Mouse (Mus musculus): Measurements from ENCODE around the gene Stxbp1.

DNA sequence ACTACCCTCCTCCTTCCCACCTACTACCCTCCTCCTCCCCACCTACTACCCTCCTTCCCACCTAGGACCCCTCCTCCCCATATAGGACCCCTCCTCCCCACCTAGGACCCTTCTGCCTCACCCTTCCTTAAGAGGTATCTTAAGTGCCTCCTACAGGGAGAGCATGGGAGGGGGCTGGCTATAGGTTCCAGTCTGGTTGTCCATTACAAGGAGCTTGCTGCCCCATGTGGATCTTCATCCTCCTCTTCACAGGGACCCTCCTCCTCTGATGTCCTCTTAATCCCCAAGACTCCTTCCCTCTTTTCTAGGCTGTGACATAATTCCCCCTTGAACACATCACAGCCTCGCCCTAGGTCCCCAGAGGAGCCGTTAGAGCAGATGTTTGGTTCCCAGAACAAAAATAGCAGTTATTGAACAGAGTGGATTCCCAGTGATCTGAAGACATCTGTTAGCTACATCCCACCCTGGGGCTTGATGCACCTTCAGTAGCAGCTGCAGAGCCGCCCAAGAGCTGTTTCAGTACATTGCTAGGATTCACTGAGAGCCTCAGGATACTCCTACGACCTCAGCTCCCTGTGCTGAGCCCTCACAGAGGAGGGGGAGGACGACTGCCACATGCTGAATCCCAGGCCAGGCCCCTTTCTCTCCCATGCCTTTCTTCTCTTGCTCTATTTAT is 8.9 kb upstream of the Stxbp1 start:
- TF ChIP-seq CTCF (IDR thresholded peaks at IDR 0.05; ENCODE audit: low read depth) (no peak), EP300 (IDR thresholded peaks at IDR 0.05; ENCODE audit: low read depth) (no peak)

Measured in heart, postnatal 0 days (tissue).